Mouse (Mus musculus) heart, postnatal 0 days (tissue): ENCODE measurements around the gene Ggps1. TPM values are rescaled to one million over a fixed set of nuclear protein-coding genes. Genes with fewer than 3 reads are reported as not detected.
A peak's percentile ranks its signal among the peaks of the same experiment; 100 is the strongest.

ENCODE experiments used
- ATAC-seq: fragments of 200-750 bp; cut with Nextera tagmentation; 2 replicates; pipeline ENCODE4 v1.8.0; 2017; ENCODE audit warnings: low read depth, moderate number of reproducible peaks, moderate library complexity; ENCODE audit not compliant: insufficient read depth
- DNase-seq: peaks from one replicate; pipeline ENCODE4 v3.0.0-alpha.2; 2016; ENCODE audit warnings: low spot score
- H3K27ac ChIP-seq: fragments of 300-500 bp; sonication (generic); 2 replicates; pipeline ENCODE4 v1.5.1; 2014; ENCODE audit warnings: low read depth, mild to moderate bottlenecking
- H3K27me3 ChIP-seq: fragments of 300-500 bp; sonication (generic); 2 replicates; pipeline ENCODE4 v1.6.1; 2014; ENCODE audit warnings: low read length, mixed read lengths; ENCODE audit not compliant: control insufficient read depth, insufficient read depth
- H3K36me3 ChIP-seq: fragments of 300-500 bp; sonication (generic); replicated peaks from 2 replicates; pipeline ENCODE4 v1.6.1; 2014; ENCODE audit warnings: low read length, mixed read lengths; ENCODE audit not compliant: control insufficient read depth, insufficient read depth
- H3K4me1 ChIP-seq: fragments of 300-500 bp; sonication (generic); 2 replicates; pipeline ENCODE4 v1.6.1; 2014; ENCODE audit warnings: antibody characterized with exemption; ENCODE audit not compliant: control insufficient read depth, insufficient read depth
- H3K4me2 ChIP-seq: fragments of 300-500 bp; sonication (generic); 2 replicates; pipeline ENCODE4 v1.6.1; 2014; ENCODE audit warnings: low read depth, mild to moderate bottlenecking, low read length, moderate library complexity
- H3K4me3 ChIP-seq: fragments of 300-500 bp; sonication (generic); 2 replicates; pipeline ENCODE4 v1.5.1; 2014; ENCODE audit warnings: low read depth, low read length
- H3K9ac ChIP-seq: fragments of 300-500 bp; sonication (generic); replicated peaks from 2 replicates; pipeline ENCODE4 v1.6.1; 2014; ENCODE audit warnings: low read depth, low read length, mixed read lengths
- H3K9me3 ChIP-seq: fragments of 300-500 bp; sonication (generic); replicated peaks from 2 replicates; pipeline ENCODE4 v1.6.1; 2016; ENCODE audit warnings: low read length; ENCODE audit not compliant: control insufficient read depth
- CTCF ChIP-seq: IDR thresholded peaks from 2 replicates; pipeline ENCODE4 v1.5.1; 2016; ENCODE audit warnings: antibody characterized with exemption, control low read depth, low read depth
- EP300 ChIP-seq: IDR thresholded peaks from 2 replicates; pipeline ENCODE4 v1.6.1; 2016; ENCODE audit warnings: antibody characterized with exemption, low read depth
- WGBS: fragments of 180-500 bp; shearing (Covaris S2); extraction: QIAGEN DNeasy Blood & Tissue Kit; methylation state at CpG from one replicate; pipeline ENCODE4 v1.1.7; 2014; 5-methylcytosine and 5-hydroxymethylcytosine counted together
- polyA plus RNA-seq: library from polyadenylated mRNA; unstranded; fragments of >200 nt; fragmentation: Nextera tagmentation; extraction: Ambion mirVana; gene quantifications from 2 replicates; pipeline ENCODE4 v1.2.1, GENCODE M21; 2015
- total RNA-seq: library from RNA; depleted of rRNA; stranded (reverse); fragments of >200 nt; gene quantifications from 2 replicates; pipeline ENCODE4 v1.2.3, GENCODE M21; 2014; ENCODE audit warnings: low replicate concordance; rRNA removed

The Ggps1 gene
- total RNA-seq (33.6 and 49.2 TPM in 2 replicates), polyA plus RNA-seq (35.3 and 36.8 TPM in 2 replicates)

GRCm38 (mm10) chr13:14063013-14063941 is at the start of gene Ggps1, which contains the start of gene Arid4b:
Gene Ggps1, minus strand, starts transcription at chr13:14063488.
Gene Arid4b, plus strand, starts transcription at chr13:14063232.
- H3K4me3 ChIP-seq: peak within 1 kb of the TSS; percentile 98
- H3K4me1 ChIP-seq: peaks cover 7% of the 10 kb centered on the region
- H3K9me3 ChIP-seq: no peaks in the 10 kb centered on the region
- no peaks in the 10 kb centered on the region for H3K27me3 ChIP-seq
- 0 out of 2 replicates have a peak, but pooled peaks cover 5% of the 10 kb centered on the region for H3K36me3 ChIP-seq
- peak within 1 kb of the TSS; percentile 86 for H3K4me2 ChIP-seq
- DNase-seq (peak; percentile 100), ATAC-seq (peak; percentile 94)
- TF ChIP-seq EP300 (no peak), CTCF (no peak)
- peak within 1 kb of the TSS; percentile 98 for H3K27ac ChIP-seq
- WGBS: 2% methylated on average over 62 of the region's 64 CpGs
- H3K9ac ChIP-seq: peak within 1 kb of the TSS; percentile 99

- TF ChIP-seq EP300: no peak
- TF ChIP-seq CTCF: no peak
- 30% methylated on average over 1 of the region's 1 CpGs for WGBS
These were observed 47.9 kb upstream of the Ggps1 start for GRCm38 (mm10) chr13:14111146-14111545.

GRCm38 (mm10) chr13:14110154-14110873 is 47.0 kb upstream of the Ggps1 start:
- Histone ChIP-seq H3K9me3 (no peaks in the 10 kb centered on the region), H3K4me3 (no peak overlapping the region), H3K9ac (no peak overlapping the region; the same call in 1 of the 2 replicates), H3K27ac (no peak overlapping the region), H3K27me3 (no peaks in the 10 kb centered on the region), H3K4me2 (no peak overlapping the region), H3K36me3 (no peaks in the 10 kb centered on the region), H3K4me1 (no peaks in the 10 kb centered on the region)
- no peak for ATAC-seq
- TF ChIP-seq EP300 (no peak), CTCF (no peak)
- DNase-seq: no peak
- WGBS: 80% methylated on average over 2 of the region's 2 CpGs

More at GRCm38 (mm10) chr13:14111146-14111545, 47.9 kb upstream of the Ggps1 start:
- DNase-seq (no peak), ATAC-seq (no peak)
- no peak overlapping the region for H3K27ac ChIP-seq
- H3K36me3 ChIP-seq: no peaks in the 10 kb centered on the region
- no peaks in the 10 kb centered on the region for H3K27me3 ChIP-seq
- no peaks in the 10 kb centered on the region for H3K4me1 ChIP-seq
- H3K4me2 ChIP-seq: no peak overlapping the region
- no peak overlapping the region for H3K4me3 ChIP-seq
- H3K9ac ChIP-seq: no peak overlapping the region
- no peaks in the 10 kb centered on the region for H3K9me3 ChIP-seq

- H3K9ac ChIP-seq: no peak overlapping the region
- no peaks in the 10 kb centered on the region for H3K27me3 ChIP-seq
- 24% methylated on average over 1 of the region's 1 CpGs for whole genome bisulfite sequencing
- DNase-seq (no peak), ATAC-seq (no peak)
- no peak overlapping the region for H3K27ac ChIP-seq
- no peaks in the 10 kb centered on the region for H3K36me3 ChIP-seq
- TF ChIP-seq EP300 (no peak), CTCF (no peak)
- H3K9me3 ChIP-seq: no peaks in the 10 kb centered on the region
- H3K4me3 ChIP-seq: no peak overlapping the region
- H3K4me1 ChIP-seq: peaks cover 20% of the 10 kb centered on the region; the same call in 1 of the 2 replicates
- H3K4me2 ChIP-seq: no peak overlapping the region
These were observed 39.7 kb upstream of the Ggps1 start for GRCm38 (mm10) chr13:14103026-14103425.

- Histone ChIP-seq H3K4me1 (no peaks in the 10 kb centered on the region), H3K4me3 (no peak overlapping the region), H3K4me2 (no peak overlapping the region), H3K9me3 (no peaks in the 10 kb centered on the region), H3K27ac (peak overlapping the region; percentile 71), H3K9ac (no peak overlapping the region), H3K36me3 (0 out of 2 replicates have a peak, but pooled peaks cover 5% of the 10 kb centered on the region), H3K27me3 (no peaks in the 10 kb centered on the region)
- TF ChIP-seq EP300 (no peak), CTCF (no peak)
- DNase-seq (peak; percentile 62), ATAC-seq (peak; percentile 60; the same call in 1 of the 2 replicates)
- whole genome bisulfite sequencing: 38% methylated on average over 1 of the region's 1 CpGs
These were observed 25.4 kb upstream of the Ggps1 start for GRCm38 (mm10) chr13:14088669-14089068.
